Mouse (Mus musculus) embryo, embryonic 10.5 days (tissue): ENCODE measurements at regions not wholly inside any gene's neighbourhood (a gene's known extent, or its start where the extent isn't known, plus 50 kb on each side); places are given as distances from the start of the nearest gene placed in this dataset.

ENCODE experiments used
- DNase-seq: peaks from one replicate; pipeline ENCODE4 v3.0.0-alpha.2; 2015; ENCODE audit warnings: low spot score

- no peak for DNase-seq
These were observed 583.9 kb downstream of the Cetn3 start for GRCm38 (mm10) chr13:82366768-82367167.

- DNase-seq: no peak
These were observed 588.7 kb downstream of the Cetn3 start for GRCm38 (mm10) chr13:82371579-82371978.

DNA sequence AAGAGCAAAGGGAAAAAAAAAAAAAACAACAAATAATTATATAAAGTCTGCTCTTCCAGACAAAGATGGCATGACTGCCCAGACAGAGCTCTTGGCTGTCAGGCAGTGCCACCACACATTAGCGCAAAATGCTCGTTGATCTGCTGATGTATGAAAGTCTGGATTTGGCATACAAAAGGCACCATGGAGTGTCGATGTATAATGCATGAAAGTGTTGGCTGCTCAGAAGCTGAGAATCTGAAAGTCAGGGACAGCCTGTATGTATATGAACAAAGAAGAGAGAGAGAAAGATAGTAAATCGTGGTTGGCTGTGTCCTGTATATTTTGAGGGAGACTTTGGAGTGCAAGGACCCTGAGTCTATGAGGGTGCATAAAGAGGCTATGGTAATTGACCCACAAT, 589.7 kb downstream of the Cetn3 start:
- no peak for DNase-seq

DNA sequence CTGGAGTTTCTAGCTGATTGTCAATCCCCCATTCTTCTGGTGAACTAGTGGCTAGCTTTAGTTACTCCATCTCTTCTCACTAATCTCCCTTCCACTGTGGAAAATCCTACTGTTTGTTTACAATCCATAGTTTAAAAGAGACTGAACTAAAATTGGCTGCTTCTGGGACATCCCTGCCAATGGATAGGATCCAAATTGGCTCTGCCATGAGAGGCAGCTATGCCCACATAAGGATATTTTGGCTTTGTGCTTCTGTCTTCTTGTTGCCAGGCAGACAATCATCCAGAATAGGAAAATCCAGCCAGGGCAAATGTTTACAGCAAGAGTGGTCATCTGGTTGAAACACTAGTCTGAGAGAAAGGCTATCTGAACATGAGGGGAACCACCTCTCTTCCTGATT, 610.0 kb downstream of the Cetn3 start:
- no peak for DNase-seq

DNA sequence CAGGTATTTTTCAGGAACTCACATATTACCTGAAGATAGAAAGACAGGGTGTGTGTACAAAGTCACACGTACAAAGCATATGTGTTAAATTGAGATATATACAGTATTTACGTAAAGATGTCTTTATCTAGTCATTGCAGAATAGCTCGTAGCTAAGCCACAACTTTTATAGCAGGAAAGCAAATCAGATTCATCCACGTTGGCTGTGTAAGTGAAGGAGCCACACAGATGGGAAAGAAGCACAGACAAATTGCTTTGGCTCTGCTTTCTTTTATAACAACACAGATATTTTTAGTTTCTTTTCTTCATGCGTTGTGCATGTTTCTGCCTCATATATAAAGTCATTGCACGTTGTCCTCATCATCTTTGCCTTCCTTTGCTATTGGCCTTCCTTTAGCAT, 610.6 kb downstream of the Cetn3 start:
- DNase-seq: no peak

DNA sequence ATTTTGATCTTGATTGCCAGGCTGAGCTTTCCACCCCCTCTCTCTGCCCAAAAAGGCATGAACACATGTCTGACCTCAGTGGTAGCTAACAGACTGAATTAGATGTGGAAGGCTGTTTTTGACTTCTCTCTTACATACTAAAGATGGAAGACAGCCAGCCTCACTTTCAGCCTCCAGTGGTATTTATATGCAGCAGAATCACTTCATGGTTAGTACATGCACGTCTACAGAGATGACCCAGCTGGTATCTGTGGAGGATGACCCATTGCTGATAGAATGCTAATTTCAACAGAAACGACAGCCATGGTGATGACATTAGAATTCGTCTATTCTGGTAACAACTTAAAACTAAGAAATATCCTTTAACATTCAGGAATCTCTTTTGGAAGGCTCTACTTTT, 630.8 kb downstream of the Cetn3 start:
- no peak for DNase-seq

- no peak for DNase-seq
These were observed 638.1 kb downstream of the Cetn3 start for GRCm38 (mm10) chr13:82420966-82421365.

DNA sequence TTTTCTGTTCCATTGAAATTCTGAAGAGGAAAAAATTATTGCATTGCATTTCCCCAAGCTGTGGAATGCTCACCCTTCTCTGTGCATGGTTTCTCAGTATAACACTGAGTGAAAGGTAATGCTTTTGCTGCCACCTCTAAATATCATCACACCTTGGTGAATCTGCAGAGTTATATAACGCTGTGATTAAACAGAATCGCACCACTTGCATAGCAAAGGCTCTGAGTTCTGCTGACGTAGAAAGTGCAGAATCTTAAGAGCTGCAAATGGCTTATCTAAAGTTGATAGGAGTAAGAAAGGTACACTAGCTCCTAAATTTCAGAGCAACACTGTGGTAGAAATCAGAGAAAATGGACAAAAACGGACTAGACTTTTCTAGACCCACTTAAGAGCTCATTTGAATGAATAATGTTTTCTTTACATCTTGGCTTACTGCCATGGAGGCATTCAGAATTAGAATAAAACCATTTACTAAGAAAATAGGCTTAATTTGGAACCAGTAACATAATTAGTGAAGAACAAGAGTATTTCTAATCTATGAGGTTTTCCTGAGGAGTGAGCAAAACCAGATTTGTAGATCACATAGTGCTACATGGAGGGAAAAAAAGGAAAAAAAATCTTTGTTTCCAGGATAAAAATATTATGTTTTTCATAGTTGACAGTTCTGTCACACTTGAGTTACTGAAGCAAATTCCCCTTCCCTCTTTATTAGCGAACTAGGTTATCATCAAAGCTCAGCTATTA, 641.2 kb downstream of the Cetn3 start:
- no peak for DNase-seq

DNA sequence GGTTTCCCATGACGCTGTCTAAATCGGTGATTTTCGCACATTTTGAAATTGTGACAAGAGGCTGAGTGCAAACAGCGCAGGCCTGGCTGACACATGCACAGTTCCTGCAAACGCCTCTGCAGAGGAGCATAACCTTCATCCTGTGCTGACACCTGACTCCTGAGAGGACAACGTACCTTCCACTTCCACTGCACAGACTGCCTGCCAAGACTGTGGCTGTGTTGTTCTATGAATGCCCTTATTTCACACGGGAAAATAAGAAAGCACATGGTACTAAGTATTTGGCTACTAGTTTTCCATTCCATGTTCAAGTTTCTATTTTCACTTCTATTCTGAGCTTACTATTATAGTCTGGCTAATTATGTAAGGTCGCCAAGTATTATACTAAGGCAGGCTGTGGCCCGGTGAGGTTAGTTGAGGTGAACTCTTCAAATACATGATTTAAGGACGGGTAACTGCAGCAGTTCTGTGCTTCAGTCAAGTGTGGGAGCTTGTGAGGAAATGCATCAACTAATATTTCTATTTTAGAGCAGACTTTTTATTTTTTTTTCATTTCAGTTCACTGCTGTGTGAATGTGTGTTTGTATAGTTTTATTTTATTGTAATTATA, 642.0 kb downstream of the Cetn3 start:
- no peak for DNase-seq

- DNase-seq: no peak
These were observed 649.5 kb downstream of the Cetn3 start for GRCm38 (mm10) chr13:82432411-82432810.

- DNase-seq: no peak
These were observed 656.4 kb downstream of the Cetn3 start for GRCm38 (mm10) chr13:82439294-82439693.

GRCm38 (mm10) chr13:82453650-82454049, 670.8 kb downstream of the Cetn3 start:
- no peak for DNase-seq

DNA sequence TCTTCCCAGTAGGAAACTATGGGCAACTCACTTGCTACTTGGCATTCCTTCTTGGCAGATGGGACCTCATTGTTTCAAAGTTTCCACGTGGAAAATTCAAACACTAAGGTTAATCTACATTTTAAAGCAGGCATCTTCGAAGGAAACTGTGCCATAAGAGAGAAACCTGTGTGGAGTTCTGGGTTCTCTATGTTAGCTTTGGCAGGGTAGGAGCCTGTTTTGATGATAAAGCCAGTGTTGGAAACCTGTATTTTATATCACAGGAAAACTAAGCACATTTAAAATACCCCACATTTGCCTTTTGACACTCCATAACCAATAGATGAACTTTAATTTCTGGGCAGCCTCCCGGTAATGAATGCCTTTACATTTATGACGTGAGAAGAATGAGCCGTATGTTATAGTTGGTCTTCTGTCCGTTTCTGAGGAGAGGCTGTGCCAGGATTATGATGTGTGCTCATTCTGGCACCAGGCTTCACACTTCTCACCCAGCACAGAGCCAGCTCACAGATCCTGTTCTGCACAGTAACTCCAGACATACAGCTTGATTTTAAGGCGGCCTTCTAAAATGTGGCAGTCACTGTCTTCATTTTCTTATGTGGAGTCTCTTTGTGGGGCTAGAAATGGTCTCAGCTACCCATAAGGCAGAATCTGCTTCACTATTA, 700.5 kb downstream of the Cetn3 start:
- no peak for DNase-seq

- DNase-seq: no peak
These were observed 713.7 kb downstream of the Cetn3 start for GRCm38 (mm10) chr13:82496606-82497005.

GRCm38 (mm10) chr13:82508176-82508575, 725.3 kb downstream of the Cetn3 start:
- DNase-seq: no peak

DNA sequence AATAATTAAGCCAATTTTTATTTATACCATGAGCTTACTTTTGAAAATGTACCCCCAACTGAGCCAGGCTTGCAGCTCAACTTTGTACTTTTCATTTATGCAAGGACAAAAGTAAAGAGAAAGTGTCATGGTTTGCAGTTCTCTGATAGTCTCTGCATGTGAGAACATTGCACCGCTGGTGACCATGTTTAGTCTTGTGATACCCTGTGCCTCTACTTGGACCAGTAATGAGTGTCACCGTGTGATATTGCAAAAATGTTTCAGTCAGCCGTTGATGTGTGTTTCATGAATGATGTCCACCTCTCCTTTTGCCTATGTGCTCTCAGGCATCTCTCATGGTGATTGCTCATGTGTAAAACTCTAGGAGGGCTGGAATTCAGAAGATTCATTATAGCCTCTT, 726.6 kb downstream of the Cetn3 start:
- no peak for DNase-seq
